Mouse (Mus musculus): ENCODE measurements at regions not wholly inside any gene's neighbourhood (a gene's known extent, or its start where the extent isn't known, plus 50 kb on each side); places are given as distances from the start of the nearest gene placed in this dataset.

GRCm38 (mm10) chr2:170206442-170206754, 58.5 kb upstream of the Zfp217 start:
- Histone ChIP-seq H3K4me2 (ENCODE audit: insufficient read depth, low read depth, poor library complexity, severe bottlenecking) (0 out of 2 replicates have a peak overlapping the region, but pooled peaks have one; percentile 96), H3K27ac (ENCODE audit: insufficient read depth, low read depth) (no peak overlapping the region), H3K4me3 (replicated peaks in 1 of 3; ENCODE audit: low read depth in 2 of 3, low read length in 2 of 3, poor library complexity in 1 of 3) (no peak overlapping the region), H3K9me3 (replicated peaks; ENCODE audit: low read length) (peaks cover 2% of the 10 kb centered on the region), H3K4me1 (ENCODE audit: control insufficient read depth in 1 of 2, insufficient read depth in 2 of 2) (peaks cover 16 to 54% of the 10 kb centered on the region in 2 experiments), H3K36me3 (replicated peaks in 1 of 2; ENCODE audit: control insufficient read depth in 1 of 2, insufficient read depth in 1 of 2, low read length in 1 of 2) (no peaks in the 10 kb centered on the region), H3K79me2 (replicated peaks; ENCODE audit: control insufficient read depth, extremely low read depth, insufficient read depth, poor library complexity, severe bottlenecking) (no peaks in the 10 kb centered on the region), H3K9ac (ENCODE audit: insufficient read depth, low read depth) (no peak overlapping the region), H3K27me3 (replicated peaks) (no peaks in the 10 kb centered on the region)
- peak; percentile 82 for DNase-seq (ENCODE audit: extremely low read depth)
- in situ Hi-C loops (cut with MboI; ENCODE audit: low pct_ligation_motif_present, low pct_unique_long_range_greater_than_20kb, low sequenced_read_pairs) (no loop called here), dilution Hi-C loops (cut with MboI; ENCODE audit: extremely low pct_ligation_motif_present, extremely low pct_unique_long_range_greater_than_20kb, low sequenced_read_pairs) (no loop called here)
- TF ChIP-seq JUND (conservative IDR thresholded peaks at IDR 0.05; ENCODE audit: low read depth, low read length) (no peak), RAD21 (IDR thresholded peaks at IDR 0.05; ENCODE audit: low read depth, low read length) (peak; percentile 5), CTCF (conservative IDR thresholded peaks at IDR 0.05 in 1 of 2, IDR thresholded peaks at IDR 0.05 in 1 of 2; ENCODE audit: low read depth in 2 of 2, low read length in 2 of 2) (peak in 1 of 2 experiments; percentile 18; a peak in 2 of 4 replicates), JUN (IDR thresholded peaks at IDR 0.05; ENCODE audit: insufficient read depth, low read depth, low read length) (no peak), BHLHE40 (IDR thresholded peaks at IDR 0.05; ENCODE audit: low read depth, low read length) (no peak), ELF1 (IDR thresholded peaks at IDR 0.05; ENCODE audit: low read depth, low read length) (no peak), POLR2A (IDR thresholded peaks at IDR 0.05; ENCODE audit: low read depth, low read length) (no peak), POLR2AphosphoS2 (IDR thresholded peaks at IDR 0.05; ENCODE audit: low read depth, low read length) (no peak), SMC3 (IDR thresholded peaks at IDR 0.05; ENCODE audit: low read depth, low read length) (peak; percentile 3; the same call in 1 of the 2 replicates), USF2 (conservative IDR thresholded peaks at IDR 0.05; ENCODE audit: low read depth, low read length) (no peak), RCOR1 (conservative IDR thresholded peaks at IDR 0.05; ENCODE audit: low read depth, low read length) (no peak)

GRCm38 (mm10) chr2:170205591-170206441, 57.9 kb upstream of the Zfp217 start:
- peaks cover 16 to 48% of the 10 kb centered on the region in 2 experiments for H3K4me1 ChIP-seq (ENCODE audit: control insufficient read depth in 1 of 2, insufficient read depth in 2 of 2)
- in situ Hi-C loops (cut with MboI; ENCODE audit: low pct_ligation_motif_present, low pct_unique_long_range_greater_than_20kb, low sequenced_read_pairs) = no loop called here
- TF ChIP-seq USF1 (IDR thresholded peaks at IDR 0.05; ENCODE audit: low read depth, low read length) (no peak), CHD2 (IDR thresholded peaks at IDR 0.05; ENCODE audit: low read length) (peak; percentile 60), UBTF (IDR thresholded peaks at IDR 0.05; ENCODE audit: low read depth, low read length) (no peak), HCFC1 (IDR thresholded peaks at IDR 0.05; ENCODE audit: low read depth, low read length) (no peak), ZKSCAN1 (IDR thresholded peaks at IDR 0.05; ENCODE audit: borderline replicate concordance, low read depth, low read length) (no peak), RCOR1 (conservative IDR thresholded peaks at IDR 0.05; ENCODE audit: low read depth, low read length) (no peak; the same call in 1 of the 2 replicates), IRF4 (IDR thresholded peaks at IDR 0.05; ENCODE audit: low read depth, low read length) (no peak), MAX (IDR thresholded peaks at IDR 0.05; ENCODE audit: low read length) (no peak), EP300 (IDR thresholded peaks at IDR 0.05; ENCODE audit: low read length) (no peak; the same call in 1 of the 2 replicates), ZMIZ1 (IDR thresholded peaks at IDR 0.05; ENCODE audit: low read depth, low read length) (no peak), MAZ (IDR thresholded peaks at IDR 0.05; ENCODE audit: low read depth, low read length) (no peak; the same call in 1 of the 2 replicates), USF2 (conservative IDR thresholded peaks at IDR 0.05; ENCODE audit: low read depth, low read length) (no peak), ZNF384 (IDR thresholded peaks at IDR 0.05; ENCODE audit: low read depth, low read length) (peak; percentile 84), ELF1 (IDR thresholded peaks at IDR 0.05; ENCODE audit: low read depth, low read length) (no peak), JUND (conservative IDR thresholded peaks at IDR 0.05; ENCODE audit: low read depth, low read length) (no peak), NELFE (IDR thresholded peaks at IDR 0.05; ENCODE audit: low read depth, low read length) (no peak), CHD1 (IDR thresholded peaks at IDR 0.05; ENCODE audit: low read depth, low read length) (no peak), CTCF (conservative IDR thresholded peaks at IDR 0.05 in 1 of 2, IDR thresholded peaks at IDR 0.05 in 1 of 2; ENCODE audit: low read depth in 2 of 2, low read length in 2 of 2) (no peak), TBP (conservative IDR thresholded peaks at IDR 0.05; ENCODE audit: low read depth, low read length) (0 out of 2 replicates have a peak, but pooled peaks have one; percentile 22), E2F4 (IDR thresholded peaks at IDR 0.05; ENCODE audit: insufficient replicate concordance, low read depth, low read length) (0 out of 2 replicates have a peak, but pooled peaks have one; percentile 7), KAT2A (IDR thresholded peaks at IDR 0.05; ENCODE audit: insufficient replicate concordance, low read length) (no peak), MXI1 (IDR thresholded peaks at IDR 0.05; ENCODE audit: low read depth, low read length) (no peak), POLR2A (IDR thresholded peaks at IDR 0.05; ENCODE audit: low read depth, low read length) (no peak; the same call in 1 of the 2 replicates), MEF2A (IDR thresholded peaks at IDR 0.05; ENCODE audit: borderline replicate concordance, low read depth, low read length) (no peak), TCF12 (IDR thresholded peaks at IDR 0.05; ENCODE audit: low read depth, low read length) (0 out of 2 replicates have a peak, but pooled peaks have one; percentile 33)

More at GRCm38 (mm10) chr2:170205591-170206441, 57.9 kb upstream of the Zfp217 start:
- H3K9me3 ChIP-seq (replicated peaks; ENCODE audit: low read length) = peaks cover 2% of the 10 kb centered on the region
- dilution Hi-C loops (cut with MboI; ENCODE audit: extremely low pct_ligation_motif_present, extremely low pct_unique_long_range_greater_than_20kb, low sequenced_read_pairs) = no loop called here
- H3K36me3 ChIP-seq (replicated peaks in 1 of 2; ENCODE audit: control insufficient read depth in 1 of 2, insufficient read depth in 1 of 2, low read length in 1 of 2) = no peaks in the 10 kb centered on the region
- peak; percentile 61 for DNase-seq (ENCODE audit: extremely low read depth)
- H3K9ac ChIP-seq (ENCODE audit: insufficient read depth, low read depth) = peak overlapping the region; percentile 64
- H3K27ac ChIP-seq (ENCODE audit: insufficient read depth, low read depth) = peak overlapping the region; percentile 79
- peak overlapping the region; percentile 44 to 57 (median 45) for H3K4me3 ChIP-seq (replicated peaks in 1 of 3; ENCODE audit: low read depth in 2 of 3, low read length in 2 of 3, poor library complexity in 1 of 3)
- H3K4me2 ChIP-seq (ENCODE audit: insufficient read depth, low read depth, poor library complexity, severe bottlenecking) = peak overlapping the region; percentile 96
- H3K79me2 ChIP-seq (replicated peaks; ENCODE audit: control insufficient read depth, extremely low read depth, insufficient read depth, poor library complexity, severe bottlenecking) = no peaks in the 10 kb centered on the region
- no peaks in the 10 kb centered on the region for H3K27me3 ChIP-seq (replicated peaks)
